Mouse (Mus musculus) macrophage (primary cell): Measurements from ENCODE around the gene Adam12. TPM values are rescaled to one million over a fixed set of nuclear protein-coding genes. Genes with fewer than 3 reads are reported as not detected.
"Not testable (repeated sequence)": the region's sequence is repeated elsewhere in the genome, so short reads cannot be mapped to it uniquely, and the experiment has no call there.

Experiments
- H3K27ac ChIP-seq: fragments of 350-480 bp; formaldehyde crosslinking; 2 replicates; pipeline ENCODE4 v1.9.0; 2021
- H3K36me3 ChIP-seq: fragments of 350-480 bp; formaldehyde crosslinking; 2 replicates; pipeline ENCODE4 v1.9.0; 2021; ENCODE audit errors: inconsistent target
- H3K4me3 ChIP-seq: fragments of 350-480 bp; formaldehyde crosslinking; 2 replicates; pipeline ENCODE4 v1.9.0; 2021; ENCODE audit errors: inconsistent target
- H3K79me2 ChIP-seq: fragments of 350-480 bp; formaldehyde crosslinking; 2 replicates; pipeline ENCODE4 v1.9.0; 2021; ENCODE audit errors: inconsistent target
- WGBS: methylation state at CpG from one replicate; pipeline ENCODE4 v1.1.7; 2026; ENCODE audit warnings: inconsistent platforms; ENCODE audit not compliant: missing documents; 5-methylcytosine and 5-hydroxymethylcytosine counted together
- polyA plus RNA-seq: library from polyadenylated mRNA; stranded (reverse); fragments of 250-400 nt; gene quantifications from 3 replicates; pipeline ENCODE4 v1.2.4, GENCODE M21; 2018; ENCODE audit warnings: inconsistent platforms

Gene Adam12
- polyA plus RNA-seq, 1 experiment from 2014 or later, result not detected

- Histone ChIP-seq H3K27ac (no peak overlapping the region), H3K36me3 (no peaks in the 10 kb centered on the region), H3K4me3 (no peak overlapping the region), H3K79me2 (no peaks in the 10 kb centered on the region)
- WGBS, result 88% methylated on average over 2 of the region's 3 CpGs
Measured at GRCm38 (mm10) chr7:133911881-133912280, 320.1 kb downstream of the Adam12 start.

DNA sequence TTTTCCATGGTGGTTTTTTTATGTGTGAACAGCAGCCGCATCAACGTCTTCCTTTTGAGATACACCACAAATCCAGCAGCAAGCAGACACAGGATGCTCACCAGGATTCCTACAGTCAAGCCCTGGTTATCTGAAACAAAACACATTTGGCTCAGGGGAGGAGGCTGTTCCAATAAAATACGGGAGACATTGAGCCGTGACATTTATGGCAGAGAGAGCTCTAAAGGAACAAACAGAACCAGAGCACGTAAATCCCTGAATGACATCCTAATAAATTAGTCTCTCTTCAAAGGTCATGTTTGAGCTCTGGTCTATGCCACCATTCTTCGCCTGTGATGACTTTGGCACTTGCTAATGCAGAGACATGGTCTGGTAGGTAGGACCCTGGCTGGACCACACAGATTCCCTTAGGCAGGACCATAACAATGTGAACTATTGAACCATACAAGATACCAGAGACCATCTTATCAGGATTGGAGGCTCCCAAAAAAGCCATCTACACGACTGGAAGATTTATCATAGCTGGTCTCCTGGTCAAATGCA is 322.0 kb downstream of the Adam12 start:
- Histone ChIP-seq H3K27ac (no peak overlapping the region), H3K36me3 (no peaks in the 10 kb centered on the region), H3K4me3 (no peak overlapping the region), H3K79me2 (no peaks in the 10 kb centered on the region)
- 86% methylated on average over 6 of the region's 7 CpGs for WGBS

- 76% methylated on average over 4 of the region's 4 CpGs for WGBS
- Histone ChIP-seq H3K4me3 (no peak overlapping the region), H3K79me2 (no peaks in the 10 kb centered on the region), H3K27ac (no peak overlapping the region), H3K36me3 (no peaks in the 10 kb centered on the region)
Measured at GRCm38 (mm10) chr7:133908966-133909365, 323.0 kb downstream of the Adam12 start.

DNA sequence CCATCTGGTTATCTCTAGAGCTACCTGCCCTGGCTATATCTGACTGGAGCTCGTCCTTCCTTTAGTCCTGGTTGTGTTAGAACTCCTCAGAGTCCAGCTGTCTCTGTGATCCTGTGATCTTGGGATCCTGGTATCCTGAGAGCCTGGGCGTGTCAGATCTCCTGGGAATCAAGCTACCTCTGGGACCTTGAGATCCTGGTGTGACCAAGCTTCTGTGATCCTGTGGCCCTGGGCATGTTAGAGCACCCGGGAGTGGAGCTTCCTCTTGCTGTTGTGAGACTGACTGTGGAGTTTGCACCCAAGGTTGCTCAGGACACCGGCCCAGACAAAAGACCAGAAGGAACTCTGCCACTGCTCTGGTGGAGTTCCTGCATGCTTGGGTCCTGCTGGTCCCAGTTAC is 332.6 kb downstream of the Adam12 start:
- H3K79me2 ChIP-seq, result no peaks in the 10 kb centered on the region
- H3K27ac ChIP-seq, result no peak overlapping the region
- H3K4me3 ChIP-seq, result no peak overlapping the region
- WGBS, result 83% methylated on average over 4 of the region's 4 CpGs
- no peaks in the 10 kb centered on the region for H3K36me3 ChIP-seq

GRCm38 (mm10) chr7:133891796-133892195 is 340.1 kb downstream of the Adam12 start:
- 71% methylated on average over 4 of the region's 4 CpGs for WGBS
- no peaks in the 10 kb centered on the region for H3K79me2 ChIP-seq
- no peak overlapping the region for H3K27ac ChIP-seq

DNA sequence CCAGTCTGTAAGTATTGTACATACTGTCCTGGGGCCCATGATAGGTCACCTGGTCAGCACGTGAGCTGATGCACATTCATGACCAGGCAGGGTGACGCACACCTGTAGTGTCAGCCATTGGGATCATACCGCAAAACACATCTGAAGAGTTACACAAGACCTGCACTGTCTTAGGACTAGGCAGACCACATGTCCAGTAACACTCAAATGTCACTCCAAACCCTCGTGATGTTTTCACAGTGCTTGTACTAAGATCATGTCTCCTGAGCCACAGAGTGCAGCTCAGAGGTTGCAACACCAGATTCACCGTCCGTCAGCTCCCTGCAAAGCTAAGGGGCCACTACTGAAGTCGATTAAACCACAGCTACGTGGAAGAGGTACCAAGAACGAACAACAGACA is 340.6 kb downstream of the Adam12 start:
- Histone ChIP-seq H3K27ac (no peak overlapping the region), H3K36me3 (no peaks in the 10 kb centered on the region), H3K79me2 (no peaks in the 10 kb centered on the region), H3K4me3 (no peak overlapping the region)
- WGBS, result 84% methylated on average over 9 of the region's 9 CpGs

More at GRCm38 (mm10) chr7:133891796-133892195, 340.1 kb downstream of the Adam12 start:
- Histone ChIP-seq H3K4me3 (no peak overlapping the region), H3K36me3 (no peaks in the 10 kb centered on the region)

DNA sequence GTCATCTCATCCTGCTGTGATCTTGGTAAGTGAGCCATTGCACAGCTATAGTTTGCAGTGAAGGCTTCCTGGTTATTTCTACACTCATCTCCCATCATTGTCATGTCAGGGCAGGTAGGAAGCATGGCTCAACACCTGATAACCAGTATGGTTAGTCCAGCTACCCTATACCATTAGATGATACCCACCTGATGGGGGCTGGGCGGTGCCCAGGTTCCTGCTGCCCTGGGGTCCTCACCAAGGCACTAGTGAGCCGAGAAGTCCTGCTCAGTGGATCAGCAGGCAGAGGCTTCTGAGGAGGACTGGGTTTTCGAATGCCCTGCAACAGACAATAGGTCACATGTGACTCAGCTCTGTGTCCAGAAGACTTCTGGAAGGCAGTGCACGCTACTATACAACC is 342.0 kb downstream of the Adam12 start:
- Histone ChIP-seq H3K36me3 (no peaks in the 10 kb centered on the region), H3K4me3 (no peak overlapping the region), H3K79me2 (no peaks in the 10 kb centered on the region), H3K27ac (no peak overlapping the region)
- WGBS, result 97% methylated on average over 4 of the region's 4 CpGs

- no peaks in the 10 kb centered on the region for H3K36me3 ChIP-seq
- no peak overlapping the region for H3K27ac ChIP-seq
- H3K4me3 ChIP-seq, result no peak overlapping the region
- H3K79me2 ChIP-seq, result no peaks in the 10 kb centered on the region
- WGBS, result 88% methylated on average over 18 of the region's 19 CpGs
Measured at GRCm38 (mm10) chr7:133888926-133889920, 342.7 kb downstream of the Adam12 start.

DNA sequence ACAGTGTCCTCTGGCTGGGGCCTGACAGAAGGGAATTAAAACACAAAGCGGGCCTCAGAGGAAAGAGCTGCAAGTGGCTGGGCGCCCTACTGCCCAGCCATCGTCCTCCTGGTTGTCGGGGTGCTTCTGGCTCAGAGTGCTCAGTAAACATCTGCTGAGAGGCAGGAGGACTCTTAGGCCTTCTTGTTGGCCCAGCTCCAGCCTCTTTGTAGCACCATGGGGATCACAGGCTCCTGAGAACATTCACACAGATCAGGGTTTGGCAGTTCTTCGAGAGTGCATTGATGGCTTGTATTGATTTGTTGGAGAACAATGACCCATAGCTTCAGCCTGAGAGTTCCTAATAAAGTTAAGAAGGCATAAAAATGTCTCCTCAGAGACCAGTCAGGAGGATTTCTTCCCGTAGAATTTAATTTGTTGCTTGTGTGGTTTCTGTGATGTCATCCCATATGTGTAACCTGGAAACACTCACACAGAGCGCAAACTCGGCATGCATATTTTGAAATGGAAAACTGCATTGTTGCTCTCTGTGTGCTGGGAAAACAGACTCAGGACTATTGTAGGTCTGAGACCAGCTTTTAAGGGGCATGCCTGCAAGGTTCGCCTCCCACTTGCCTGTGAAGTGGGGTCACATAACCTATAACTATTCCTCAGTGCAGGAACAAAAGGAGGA is 347.1 kb downstream of the Adam12 start:
- not testable (repeated sequence) for H3K79me2 ChIP-seq, H3K27ac ChIP-seq, H3K4me3 ChIP-seq, H3K36me3 ChIP-seq
- WGBS, result 93% methylated on average over 4 of the region's 9 CpGs

DNA sequence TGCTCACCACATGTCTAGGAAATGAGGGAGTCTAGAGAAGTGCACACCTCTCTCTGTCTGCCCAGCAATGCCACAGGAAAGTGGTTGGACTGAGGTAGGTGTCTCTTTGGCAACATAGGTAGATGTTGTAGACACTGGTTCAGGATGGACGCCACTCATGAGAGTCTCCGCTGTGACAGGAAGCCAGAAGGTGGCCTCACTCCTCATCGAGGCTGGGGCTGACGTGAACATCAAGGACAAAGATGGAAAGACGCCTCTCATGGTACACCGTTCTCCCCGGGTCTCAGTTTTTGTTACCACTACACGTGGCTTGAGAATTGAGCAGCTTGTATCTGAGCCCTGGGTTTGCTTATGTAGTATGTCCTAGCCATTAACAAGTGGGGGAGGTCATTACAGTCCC is 352.2 kb downstream of the Adam12 start:
- H3K27ac ChIP-seq, result no peak overlapping the region
- 89% methylated on average over 8 of the region's 8 CpGs for WGBS
- no peak overlapping the region for H3K4me3 ChIP-seq
- H3K36me3 ChIP-seq, result no peaks in the 10 kb centered on the region
- H3K79me2 ChIP-seq, result no peaks in the 10 kb centered on the region

GRCm38 (mm10) chr7:133876646-133877342 is 355.2 kb downstream of the Adam12 start:
- 89% methylated on average over 16 of the region's 17 CpGs for WGBS
- Histone ChIP-seq H3K27ac (no peak overlapping the region), H3K36me3 (no peaks in the 10 kb centered on the region), H3K4me3 (no peak overlapping the region), H3K79me2 (no peaks in the 10 kb centered on the region)

- WGBS, result 84% methylated on average over 3 of the region's 3 CpGs
- H3K4me3 ChIP-seq, result no peak overlapping the region
Measured at GRCm38 (mm10) chr7:133876139-133876538, 355.8 kb downstream of the Adam12 start.

GRCm38 (mm10) chr7:133872701-133873100 is 359.2 kb downstream of the Adam12 start:
- Histone ChIP-seq H3K36me3 (no peaks in the 10 kb centered on the region), H3K79me2 (no peaks in the 10 kb centered on the region), H3K4me3 (no peak overlapping the region), H3K27ac (no peak overlapping the region)
- WGBS, result 87% methylated on average over 5 of the region's 5 CpGs

More at GRCm38 (mm10) chr7:133876139-133876538, 355.8 kb downstream of the Adam12 start:
- Histone ChIP-seq H3K27ac (no peak overlapping the region), H3K79me2 (no peaks in the 10 kb centered on the region), H3K36me3 (no peaks in the 10 kb centered on the region)

DNA sequence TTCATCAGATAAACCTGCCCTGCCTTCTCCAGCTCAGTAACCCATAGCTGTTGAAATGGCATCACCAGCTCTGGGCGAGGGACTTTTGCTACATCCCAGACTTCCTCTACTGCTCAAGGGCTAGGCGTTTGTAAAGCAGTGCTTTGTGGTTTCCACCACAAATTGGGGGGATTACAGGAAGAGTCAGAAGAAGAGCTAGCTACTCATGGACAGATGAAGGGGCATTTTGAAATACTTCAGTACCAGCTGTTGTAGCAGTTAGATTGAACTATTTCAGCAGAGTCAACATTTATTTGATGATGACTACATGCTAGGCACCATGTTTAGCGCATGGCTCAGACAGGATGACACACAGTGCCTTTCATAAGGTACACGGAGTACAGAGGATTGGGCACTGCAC is 361.7 kb downstream of the Adam12 start:
- H3K36me3 ChIP-seq, result no peaks in the 10 kb centered on the region
- no peaks in the 10 kb centered on the region for H3K79me2 ChIP-seq
- H3K27ac ChIP-seq, result no peak overlapping the region
- H3K4me3 ChIP-seq, result no peak overlapping the region
- 56% methylated on average over 4 of the region's 4 CpGs for WGBS
